Mouse (Mus musculus) MEL (cell line): ENCODE results near the gene Diras2. TPM values are rescaled to one million over a fixed set of nuclear protein-coding genes. Genes with fewer than 3 reads are reported as not detected.

ENCODE experiments used
- DNase-seq: peaks from one replicate; pipeline ENCODE4 v3.0.0; 2011; ENCODE audit warnings: low read depth, low spot score
- H3K27ac ChIP-seq: 2 replicates; pipeline ENCODE4 v1.5.1; 2012; ENCODE audit warnings: low read depth, mild to moderate bottlenecking, control low read depth, low read length, moderate library complexity; ENCODE audit not compliant: control insufficient read depth
- H3K27me3 ChIP-seq, 2 experiments: fragments of 150-350 bp in 1 of 2; sonication (generic) in 1 of 2; 2 replicates each; pipeline ENCODE4 v1.6.1; 2012; ENCODE audit warnings: low read length in 2 of 2, mild to moderate bottlenecking in 2 of 2, improper control_type of control experiment in 1 of 2, moderate library complexity in 1 of 2; ENCODE audit not compliant: insufficient read depth in 2 of 2, control insufficient read depth in 1 of 2
- H3K36me3 ChIP-seq, 2 experiments: 2 replicates each; pipeline ENCODE4 v1.6.1; 2012 to 2014; ENCODE audit warnings: low read length in 2 of 2, improper control_type of control experiment in 1 of 2, inconsistent platforms in 1 of 2, mild to moderate bottlenecking in 1 of 2; ENCODE audit not compliant: insufficient read depth in 2 of 2, control insufficient read depth in 1 of 2
- H3K4me1 ChIP-seq, 2 experiments: fragments of 150-350 bp in 1 of 2; sonication (generic) in 1 of 2; 2 replicates each; pipeline ENCODE4 v1.6.1; 2012; ENCODE audit warnings: low read length in 2 of 2, improper control_type of control experiment in 1 of 2, mild to moderate bottlenecking in 1 of 2; ENCODE audit not compliant: insufficient read depth in 2 of 2, control insufficient read depth in 1 of 2
- H3K4me3 ChIP-seq, 2 experiments: fragments of 150-350 bp in 1 of 2; sonication (generic) in 1 of 2; 2 replicates each; pipeline ENCODE4 v1.5.1; 2012; ENCODE audit warnings: low read depth in 2 of 2, low read length in 2 of 2, mild to moderate bottlenecking in 2 of 2, moderate library complexity in 2 of 2, control low read depth in 1 of 2, improper control_type of control experiment in 1 of 2; ENCODE audit not compliant: control insufficient read depth in 1 of 2, insufficient read depth in 1 of 2
- H3K79me2 ChIP-seq: 2 replicates; pipeline ENCODE4 v1.6.1; 2012; ENCODE audit warnings: mild to moderate bottlenecking, low read length, moderate library complexity; ENCODE audit not compliant: control insufficient read depth, poor library complexity, insufficient read depth
- H3K9ac ChIP-seq: 2 replicates; pipeline ENCODE4 v1.6.1; 2012; ENCODE audit warnings: low read depth, mild to moderate bottlenecking, control low read depth, low read length, moderate library complexity; ENCODE audit not compliant: control insufficient read depth, poor library complexity, severe bottlenecking
- H3K9me3 ChIP-seq: fragments of 150-350 bp; sonication (generic); replicated peaks from 2 replicates; pipeline ENCODE4 v1.6.1; 2012; ENCODE audit warnings: mild to moderate bottlenecking, low read length, improper control_type of control experiment, moderate library complexity; ENCODE audit not compliant: insufficient read depth
- BHLHE40 ChIP-seq: IDR thresholded peaks from 2 replicates; pipeline ENCODE4 v1.6.1; 2012; ENCODE audit warnings: low read depth, mild to moderate bottlenecking, inconsistent platforms, low read length, improper control_type of control experiment, borderline replicate concordance
- CHD1 ChIP-seq: IDR thresholded peaks from 2 replicates; pipeline ENCODE4 v1.6.1; 2012; ENCODE audit warnings: low read depth, mild to moderate bottlenecking, inconsistent platforms, low read length, improper control_type of control experiment
- CTCF ChIP-seq, 3 experiments: IDR thresholded peaks in 2 of 3; conservative IDR thresholded peaks in 1 of 3; 2 replicates each; pipeline ENCODE4 v1.5.1; 2011 to 2012; ENCODE audit warnings: low read length in 3 of 3, low read depth in 2 of 3, mild to moderate bottlenecking in 2 of 3, improper control_type of control experiment in 1 of 3, inconsistent platforms in 1 of 3, mixed read lengths in 1 of 3, moderate library complexity in 1 of 3; ENCODE audit not compliant: control insufficient read depth in 1 of 3, insufficient read depth in 1 of 3, poor library complexity in 1 of 3, severe bottlenecking in 1 of 3
- ETS1 ChIP-seq: IDR thresholded peaks from 2 replicates; pipeline ENCODE4 v1.6.1; 2012; ENCODE audit warnings: low read depth, mild to moderate bottlenecking, inconsistent platforms, low read length, improper control_type of control experiment, moderate library complexity
- GATA1 ChIP-seq: IDR thresholded peaks from 2 replicates; pipeline ENCODE4 v1.6.1; 2011; ENCODE audit warnings: low read depth, low read length, improper control_type of control experiment
- JUND ChIP-seq: IDR thresholded peaks from 2 replicates; pipeline ENCODE4 v1.6.1; 2011; ENCODE audit warnings: low read depth, mild to moderate bottlenecking, improper control_type of control experiment, low read length
- MAZ ChIP-seq: IDR thresholded peaks from 2 replicates; pipeline ENCODE4 v1.6.1; 2012; ENCODE audit warnings: low read depth, mild to moderate bottlenecking, inconsistent platforms, low read length, improper control_type of control experiment
- MEF2A ChIP-seq: IDR thresholded peaks from 2 replicates; pipeline ENCODE4 v1.6.1; 2014; ENCODE audit warnings: low read depth, mild to moderate bottlenecking, inconsistent platforms, low read length, improper control_type of control experiment; ENCODE audit not compliant: poor library complexity, insufficient replicate concordance, severe bottlenecking; ENCODE audit errors: extremely low read depth
- MXI1 ChIP-seq: IDR thresholded peaks from 2 replicates; pipeline ENCODE4 v1.6.1; 2011; ENCODE audit warnings: mild to moderate bottlenecking, low read depth, low read length, improper control_type of control experiment
- NRF1 ChIP-seq: IDR thresholded peaks from 2 replicates; pipeline ENCODE4 v1.6.1; 2014; ENCODE audit warnings: low read depth, mild to moderate bottlenecking, inconsistent platforms, low read length, improper control_type of control experiment, moderate library complexity; ENCODE audit not compliant: poor library complexity, insufficient read depth, severe bottlenecking
- POLR2AphosphoS5 ChIP-seq: IDR thresholded peaks from 2 replicates; pipeline ENCODE4 v1.6.1; 2012; ENCODE audit warnings: low read depth, borderline replicate concordance, mild to moderate bottlenecking, inconsistent platforms, low read length, moderate library complexity, mixed read lengths
- RAD21 ChIP-seq: IDR thresholded peaks from 2 replicates; pipeline ENCODE4 v1.6.1; 2011; ENCODE audit warnings: mild to moderate bottlenecking, low read depth, low read length, improper control_type of control experiment
- SMC3 ChIP-seq: IDR thresholded peaks from 2 replicates; pipeline ENCODE4 v1.6.1; 2011; ENCODE audit warnings: low read depth, low read length, improper control_type of control experiment
- UBTF ChIP-seq: IDR thresholded peaks from 2 replicates; pipeline ENCODE4 v1.6.1; 2012; ENCODE audit warnings: low read depth, mild to moderate bottlenecking, inconsistent platforms, low read length, improper control_type of control experiment, moderate library complexity, borderline replicate concordance; ENCODE audit not compliant: insufficient read depth
- ZKSCAN1 ChIP-seq: IDR thresholded peaks from 2 replicates; pipeline ENCODE4 v1.6.1; 2012; ENCODE audit warnings: low read depth, mild to moderate bottlenecking, inconsistent platforms, low read length, improper control_type of control experiment, moderate library complexity
- ZNF384 ChIP-seq: IDR thresholded peaks from 2 replicates; pipeline ENCODE4 v1.6.1; 2012; ENCODE audit warnings: low read depth, mild to moderate bottlenecking, inconsistent platforms, low read length, improper control_type of control experiment
- polyA plus RNA-seq, 2 experiments: library from polyadenylated mRNA; stranded (reverse) in 1 of 2; unstranded in 1 of 2; fragments of >175 nt in 1 of 2; fragments of >200 nt in 1 of 2; gene quantifications; 2 replicates each; pipeline versions ENCODE4 v1.2.1 to v1.2.4; 2012; ENCODE audit warnings: low replicate concordance in 2 of 2, low read depth in 1 of 2; ENCODE audit not compliant: insufficient read length in 2 of 2, insufficient read depth in 1 of 2, missing spikeins in 1 of 2
- total RNA-seq: library from RNA; depleted of rRNA; stranded (reverse); fragments of 300-350 nt; gene quantifications from 2 replicates; pipeline ENCODE4 v1.2.3, GENCODE M21; 2012

The Diras2 gene
- total and polyA plus RNA-seq, 3 experiments = not detected

DNA sequence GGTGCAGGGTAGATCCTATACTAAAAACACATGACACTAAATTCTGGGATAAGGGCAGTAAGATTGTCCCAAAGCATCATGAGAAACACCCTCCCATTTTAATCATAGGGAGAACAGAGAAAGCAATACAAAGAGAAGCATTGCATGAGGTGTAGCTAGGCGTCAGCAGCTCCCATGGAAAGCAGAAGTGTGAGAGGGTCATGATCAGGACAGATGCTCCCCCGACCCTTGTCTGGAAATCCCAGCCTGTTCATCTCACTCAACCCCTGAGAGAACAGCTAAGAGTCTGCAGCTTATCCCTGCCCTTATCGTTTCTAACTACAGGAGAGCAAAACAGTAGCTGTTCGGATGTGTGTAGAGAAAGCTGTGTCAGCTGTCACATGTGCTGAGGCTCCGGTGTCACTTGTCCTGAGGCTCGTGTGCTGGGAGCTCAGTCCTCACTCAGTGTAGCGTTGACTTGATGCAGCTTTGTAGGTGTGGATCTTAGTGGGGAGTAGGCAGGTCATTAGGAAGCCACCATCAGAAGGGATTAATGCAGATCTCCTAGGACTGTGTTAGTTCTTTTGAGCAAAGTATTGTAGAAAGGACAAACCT is 45.0 kb upstream of the Diras2 start:
- Histone ChIP-seq H3K4me3 (no peak overlapping the region), H3K27me3 (no peaks in the 10 kb centered on the region), H3K36me3 (peaks cover 0 to 6% of the 10 kb centered on the region in 2 experiments; a peak in 2 of 4 replicates), H3K4me1 (peaks cover 3 to 17% of the 10 kb centered on the region in 2 experiments; a peak in 3 of 4 replicates), H3K79me2 (no peaks in the 10 kb centered on the region), H3K9ac (no peak overlapping the region), H3K27ac (no peak overlapping the region), H3K9me3 (no peaks in the 10 kb centered on the region)
- TF ChIP-seq UBTF = no peak
- no peak for TF ChIP-seq CHD1
- TF ChIP-seq NRF1 = no peak
- no peak for TF ChIP-seq JUND
- no peak for TF ChIP-seq ETS1
- TF ChIP-seq GATA1 = no peak
- TF ChIP-seq CTCF (IDR thresholded peaks at IDR 0.05 in 2 of 3, conservative IDR thresholded peaks at IDR 0.05 in 1 of 3; ENCODE audit: control insufficient read depth in 1 of 3, insufficient read depth in 1 of 3, low read depth in 2 of 3, low read length in 3 of 3, poor library complexity in 1 of 3, severe bottlenecking in 1 of 3) = no peak
- no peak for TF ChIP-seq ZKSCAN1
- TF ChIP-seq ZNF384 = no peak
- TF ChIP-seq, all 39 proteins: peak for 0
- DNase-seq = no peak

DNA sequence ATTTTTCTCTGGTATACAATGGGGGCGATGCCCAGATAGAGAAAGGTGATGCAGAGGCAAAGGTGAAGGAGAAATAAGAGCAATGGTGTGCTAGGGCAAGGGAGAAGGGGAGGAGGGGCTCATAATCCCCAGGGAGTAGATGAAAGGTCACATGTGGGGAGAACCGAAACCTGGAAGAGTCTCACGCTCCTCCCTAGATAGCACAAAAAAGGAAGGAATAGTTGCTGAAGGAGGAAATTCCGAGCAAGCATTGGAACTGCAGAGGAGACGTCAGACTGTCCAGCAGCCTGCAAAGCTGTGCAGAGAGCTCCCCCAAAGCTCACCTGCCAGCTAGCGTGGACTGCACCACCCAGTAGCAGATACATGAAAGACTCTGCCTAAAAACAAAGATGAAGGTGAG is 44.4 kb upstream of the Diras2 start:
- Histone ChIP-seq H3K9me3 (no peaks in the 10 kb centered on the region), H3K9ac (no peak overlapping the region), H3K36me3 (peaks cover 0 to 6% of the 10 kb centered on the region in 2 experiments; a peak in 2 of 4 replicates), H3K4me1 (peaks cover 3 to 17% of the 10 kb centered on the region in 2 experiments; a peak in 3 of 4 replicates), H3K27me3 (no peaks in the 10 kb centered on the region), H3K79me2 (no peaks in the 10 kb centered on the region), H3K4me3 (no peak overlapping the region), H3K27ac (no peak overlapping the region)
- DNase-seq = no peak
- TF ChIP-seq SMC3 = no peak
- TF ChIP-seq JUND = no peak
- TF ChIP-seq MEF2A = no peak
- no peak for TF ChIP-seq BHLHE40
- no peak for TF ChIP-seq MXI1
- TF ChIP-seq MAZ = no peak
- no peak for TF ChIP-seq NRF1
- no peak for TF ChIP-seq ZNF384
- no peak for TF ChIP-seq RAD21
- no peak for TF ChIP-seq POLR2AphosphoS5
